Mouse (Mus musculus): ENCODE results near the gene Olfr71. TPM values are rescaled to one million over a fixed set of nuclear protein-coding genes. Genes with fewer than 3 reads are reported as not detected.

Olfr71 gene
- 0.37 and 0.67 TPM in 2 replicates for polyA plus RNA-seq (2012; rRNA removed)

GRCm38 (mm10) chr4:43709869-43710268 is at the start of gene Olfr71:
Gene Olfr71, minus strand, starts transcription at chr4:43710255.
- H3K4me3 ChIP-seq (replicated peaks; ENCODE audit: extremely low read depth, low read depth, low read length): no peak within 1 kb of the TSS
- TF ChIP-seq CTCF (IDR thresholded peaks at IDR 0.05; ENCODE audit: insufficient read depth, low read length): no peak
- no peak for TF ChIP-seq POLR2A (IDR thresholded peaks at IDR 0.05; ENCODE audit: borderline replicate concordance, extremely low read depth, low read depth, low read length)
- 43% methylated on average over 6 of the region's 6 CpGs for WGBS
- DNase-seq: peak; percentile 61
- no peaks in the 10 kb centered on the region for H3K4me1 ChIP-seq (ENCODE audit: control insufficient read depth, insufficient read depth, low read length)

DNA sequence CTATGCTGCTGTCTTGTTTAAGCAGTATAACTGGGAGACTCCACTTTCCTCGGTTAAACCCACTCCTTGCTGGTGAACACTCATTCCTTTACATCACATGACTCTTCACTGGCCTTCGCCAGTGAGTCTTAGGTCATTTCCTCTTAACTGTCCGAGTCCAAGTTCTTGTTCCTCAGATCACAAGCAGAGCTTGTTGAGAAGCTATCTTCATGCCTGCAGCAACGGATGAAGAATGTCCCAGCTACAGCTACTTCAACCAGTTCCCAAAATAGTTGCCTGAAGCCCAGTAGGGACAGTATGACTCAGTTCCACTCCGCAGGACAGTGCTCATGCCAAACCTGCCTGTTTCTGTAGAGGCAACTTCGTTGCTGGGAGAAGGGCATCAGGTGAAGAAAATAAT is 47.2 kb upstream of the Olfr71 start:
- H3K4me3 ChIP-seq (replicated peaks; ENCODE audit: extremely low read depth, low read depth, low read length): no peak overlapping the region
- TF ChIP-seq CTCF (IDR thresholded peaks at IDR 0.05; ENCODE audit: insufficient read depth, low read length): no peak
- TF ChIP-seq POLR2A (IDR thresholded peaks at IDR 0.05; ENCODE audit: borderline replicate concordance, extremely low read depth, low read depth, low read length): no peak
- WGBS: 30% methylated on average over 6 of the region's 6 CpGs
- H3K4me1 ChIP-seq (ENCODE audit: control insufficient read depth, insufficient read depth, low read length): 0 out of 2 replicates have a peak, but pooled peaks cover 4% of the 10 kb centered on the region
- DNase-seq: no peak

GRCm38 (mm10) chr4:43745187-43745586 is 35.1 kb upstream of the Olfr71 start:
- H3K4me3 ChIP-seq (replicated peaks; ENCODE audit: extremely low read depth, low read depth, low read length): no peak overlapping the region
- WGBS: 15% methylated on average over 6 of the region's 6 CpGs
- TF ChIP-seq POLR2A (IDR thresholded peaks at IDR 0.05; ENCODE audit: borderline replicate concordance, extremely low read depth, low read depth, low read length) (no peak), CTCF (IDR thresholded peaks at IDR 0.05; ENCODE audit: insufficient read depth, low read length) (peak; percentile 35; the same call in 1 of the 2 replicates)
- H3K4me1 ChIP-seq (ENCODE audit: control insufficient read depth, insufficient read depth, low read length): no peaks in the 10 kb centered on the region
- DNase-seq: no peak

DNA sequence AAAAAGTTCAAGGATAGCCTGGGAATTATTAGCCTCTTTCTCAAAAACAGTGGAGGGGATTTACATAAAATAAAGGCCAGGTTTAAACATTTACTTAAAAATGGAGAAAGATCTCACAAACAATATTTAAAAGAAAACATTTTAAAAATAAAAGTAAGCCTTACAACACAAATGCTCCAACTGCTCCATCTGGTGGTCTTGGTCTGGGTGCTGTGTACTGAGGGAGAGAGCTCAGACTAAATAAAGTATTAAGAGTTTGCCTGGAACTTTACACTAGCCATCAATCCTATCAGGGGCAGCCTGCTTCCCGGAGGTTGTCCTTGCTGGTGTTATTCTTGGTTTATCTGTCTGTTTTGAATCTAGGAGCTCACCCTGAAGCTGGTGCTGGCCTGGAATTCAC is 33.0 kb upstream of the Olfr71 start:
- TF ChIP-seq POLR2A (IDR thresholded peaks at IDR 0.05; ENCODE audit: borderline replicate concordance, extremely low read depth, low read depth, low read length) (no peak), CTCF (IDR thresholded peaks at IDR 0.05; ENCODE audit: insufficient read depth, low read length) (no peak)
- 29% methylated on average over 1 of the region's 1 CpGs for WGBS
- Histone ChIP-seq H3K4me1 (ENCODE audit: control insufficient read depth, insufficient read depth, low read length) (no peaks in the 10 kb centered on the region), H3K4me3 (replicated peaks; ENCODE audit: extremely low read depth, low read depth, low read length) (no peak overlapping the region)
- no peak for DNase-seq

DNA sequence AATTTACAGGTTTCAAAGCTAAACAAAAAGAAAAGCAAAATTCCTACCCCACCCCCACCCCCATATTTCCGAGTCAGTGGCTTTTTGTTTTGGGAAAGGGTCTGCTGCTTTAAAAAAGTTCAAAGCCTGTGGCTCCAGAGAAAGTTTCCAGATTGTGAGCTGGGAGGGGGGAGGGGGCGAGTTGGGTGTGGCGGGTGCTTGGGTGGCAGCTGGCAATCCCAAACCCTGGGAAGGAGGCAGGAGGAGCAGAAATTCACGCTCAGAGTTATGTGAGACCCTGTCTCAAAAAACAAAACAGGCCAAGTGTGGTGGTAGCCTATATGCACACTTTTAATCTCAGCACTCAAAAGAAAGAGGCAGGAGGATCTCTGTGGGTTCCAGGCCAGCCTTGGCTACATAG is 32.6 kb upstream of the Olfr71 start:
- TF ChIP-seq POLR2A (IDR thresholded peaks at IDR 0.05; ENCODE audit: borderline replicate concordance, extremely low read depth, low read depth, low read length): no peak
- TF ChIP-seq CTCF (IDR thresholded peaks at IDR 0.05; ENCODE audit: insufficient read depth, low read length): no peak
- no peaks in the 10 kb centered on the region for H3K4me1 ChIP-seq (ENCODE audit: control insufficient read depth, insufficient read depth, low read length)
- 40% methylated on average over 4 of the region's 4 CpGs for WGBS
- DNase-seq: no peak
- H3K4me3 ChIP-seq (replicated peaks; ENCODE audit: extremely low read depth, low read depth, low read length): no peak overlapping the region

- no peak for TF ChIP-seq POLR2A (IDR thresholded peaks at IDR 0.05; ENCODE audit: borderline replicate concordance, extremely low read depth, low read depth, low read length)
- Histone ChIP-seq H3K4me1 (ENCODE audit: control insufficient read depth, insufficient read depth, low read length) (no peaks in the 10 kb centered on the region), H3K4me3 (replicated peaks; ENCODE audit: extremely low read depth, low read depth, low read length) (no peak overlapping the region)
- DNase-seq: no peak
- WGBS: 63% methylated on average over 5 of the region's 5 CpGs
Observed at GRCm38 (mm10) chr4:43741526-43741925, 31.5 kb upstream of the Olfr71 start.

DNA sequence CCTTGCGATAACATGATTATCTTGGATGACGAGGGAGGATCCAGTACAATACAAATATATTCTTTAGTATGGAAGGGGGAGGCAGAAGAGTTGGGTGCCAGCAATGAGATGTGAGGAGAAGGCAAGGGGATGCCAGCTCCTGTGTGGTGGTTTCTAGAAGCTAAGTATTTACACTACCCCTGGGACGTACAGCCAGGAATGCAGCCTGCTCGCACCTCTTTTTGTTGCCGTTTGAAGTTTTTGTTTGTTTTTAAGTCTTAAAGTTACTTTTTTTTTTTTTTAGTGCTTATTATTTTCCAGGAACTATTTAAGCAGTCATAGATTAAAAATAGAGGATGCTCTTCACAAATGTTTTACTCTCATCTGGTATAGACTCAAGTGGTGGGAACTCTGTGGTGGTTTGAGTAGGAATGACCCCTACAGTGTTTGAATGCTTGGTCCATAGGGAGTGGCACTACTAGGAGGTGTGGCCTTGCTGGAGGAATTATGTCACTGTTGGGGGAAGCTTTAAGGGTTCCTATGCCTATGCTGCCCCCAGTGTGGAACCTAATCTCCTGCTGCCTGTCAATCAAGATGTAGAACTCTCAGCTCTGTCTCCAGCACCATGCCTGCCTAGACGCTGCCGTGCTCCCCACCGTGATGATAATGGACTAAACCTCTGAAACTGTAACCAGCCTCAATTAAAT is 29.1 kb upstream of the Olfr71 start:
- 64% methylated on average over 8 of the region's 8 CpGs for WGBS
- Histone ChIP-seq H3K4me1 (ENCODE audit: control insufficient read depth, insufficient read depth, low read length) (no peaks in the 10 kb centered on the region), H3K4me3 (replicated peaks; ENCODE audit: extremely low read depth, low read depth, low read length) (no peak overlapping the region)
- TF ChIP-seq CTCF (IDR thresholded peaks at IDR 0.05; ENCODE audit: insufficient read depth, low read length) (no peak), POLR2A (IDR thresholded peaks at IDR 0.05; ENCODE audit: borderline replicate concordance, extremely low read depth, low read depth, low read length) (no peak)
- DNase-seq: no peak

DNA sequence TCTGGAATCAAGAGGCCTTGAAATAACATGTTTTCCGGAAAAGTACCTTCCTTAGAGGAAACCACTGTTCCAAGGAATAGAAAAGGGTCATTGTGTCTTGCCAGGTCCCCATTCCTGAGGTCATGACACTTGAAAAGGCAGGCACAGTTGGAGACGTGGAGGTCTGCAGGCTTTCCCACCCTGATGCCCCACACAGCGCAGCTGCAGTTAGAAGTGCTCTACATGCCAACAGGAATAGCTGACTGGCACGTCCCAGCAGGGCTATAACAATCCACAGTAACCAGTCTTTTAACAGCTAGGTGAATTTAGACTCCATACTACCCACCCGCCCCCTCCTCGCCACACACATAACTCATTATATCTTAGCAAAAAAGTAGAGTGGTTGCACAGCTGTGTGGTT is 27.1 kb upstream of the Olfr71 start:
- H3K4me3 ChIP-seq (replicated peaks; ENCODE audit: extremely low read depth, low read depth, low read length): no peak overlapping the region
- H3K4me1 ChIP-seq (ENCODE audit: control insufficient read depth, insufficient read depth, low read length): no peaks in the 10 kb centered on the region
- DNase-seq: no peak
- WGBS: 70% methylated on average over 6 of the region's 6 CpGs
- TF ChIP-seq POLR2A (IDR thresholded peaks at IDR 0.05; ENCODE audit: borderline replicate concordance, extremely low read depth, low read depth, low read length) (no peak), CTCF (IDR thresholded peaks at IDR 0.05; ENCODE audit: insufficient read depth, low read length) (no peak)

- Histone ChIP-seq H3K4me3 (replicated peaks; ENCODE audit: extremely low read depth, low read depth, low read length) (no peak overlapping the region), H3K4me1 (ENCODE audit: control insufficient read depth, insufficient read depth, low read length) (peaks cover 21% of the 10 kb centered on the region)
- 62% methylated on average over 5 of the region's 5 CpGs for WGBS
- no peak for DNase-seq
- TF ChIP-seq POLR2A (IDR thresholded peaks at IDR 0.05; ENCODE audit: borderline replicate concordance, extremely low read depth, low read depth, low read length): no peak
- TF ChIP-seq CTCF (IDR thresholded peaks at IDR 0.05; ENCODE audit: insufficient read depth, low read length): no peak
Observed at GRCm38 (mm10) chr4:43733186-43733585, 23.1 kb upstream of the Olfr71 start.

- no peak for DNase-seq
- Histone ChIP-seq H3K4me1 (ENCODE audit: control insufficient read depth, insufficient read depth, low read length) (peaks cover 31% of the 10 kb centered on the region), H3K4me3 (replicated peaks; ENCODE audit: extremely low read depth, low read depth, low read length) (no peak overlapping the region)
- TF ChIP-seq CTCF (IDR thresholded peaks at IDR 0.05; ENCODE audit: insufficient read depth, low read length) (no peak), POLR2A (IDR thresholded peaks at IDR 0.05; ENCODE audit: borderline replicate concordance, extremely low read depth, low read depth, low read length) (no peak)
- WGBS: 5% methylated on average over 1 of the region's 1 CpGs
Observed at GRCm38 (mm10) chr4:43732171-43732570, 22.1 kb upstream of the Olfr71 start.
